Mouse (Mus musculus) T-cell, adult 2 months (primary cell): ENCODE results near the gene Cyp26b1.

Experiments
- DNase-seq: peaks from one replicate; pipeline ENCODE4 v3.0.0; 2022; ENCODE audit warnings: low spot score

Cyp26b1 gene

DNA sequence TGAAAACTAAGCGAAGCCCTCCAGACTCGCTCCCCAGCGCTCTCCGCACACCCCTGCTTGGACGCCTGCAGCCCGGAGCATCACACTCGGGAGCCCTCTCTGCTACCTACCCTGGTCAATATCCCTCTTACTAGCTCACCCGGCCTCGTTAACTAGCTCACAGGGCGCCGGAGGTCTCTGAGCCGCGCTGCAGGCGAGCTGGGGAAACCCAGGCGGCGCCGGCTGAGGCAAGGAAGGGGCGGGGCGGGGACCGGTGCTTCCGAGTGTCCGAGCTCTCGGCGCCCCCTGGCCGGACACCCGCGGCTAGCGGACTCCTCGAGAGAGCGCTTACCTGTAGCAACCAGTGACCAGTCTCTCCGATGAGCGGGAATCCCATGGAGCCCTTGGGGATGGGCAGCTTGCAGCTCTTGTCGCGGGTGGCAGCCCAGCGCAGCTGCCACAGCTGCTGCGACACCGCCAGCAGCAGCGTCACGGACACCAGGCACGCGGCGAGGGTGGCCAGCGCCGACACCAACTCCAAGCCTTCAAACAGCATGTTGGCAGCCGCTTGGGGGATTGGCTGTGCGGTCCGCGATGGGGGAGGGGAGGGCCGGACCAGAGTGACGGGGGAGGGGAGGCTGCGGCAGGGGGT is 6.1 kb downstream of the Cyp26b1 start:
- peak; percentile 20 for DNase-seq

DNA sequence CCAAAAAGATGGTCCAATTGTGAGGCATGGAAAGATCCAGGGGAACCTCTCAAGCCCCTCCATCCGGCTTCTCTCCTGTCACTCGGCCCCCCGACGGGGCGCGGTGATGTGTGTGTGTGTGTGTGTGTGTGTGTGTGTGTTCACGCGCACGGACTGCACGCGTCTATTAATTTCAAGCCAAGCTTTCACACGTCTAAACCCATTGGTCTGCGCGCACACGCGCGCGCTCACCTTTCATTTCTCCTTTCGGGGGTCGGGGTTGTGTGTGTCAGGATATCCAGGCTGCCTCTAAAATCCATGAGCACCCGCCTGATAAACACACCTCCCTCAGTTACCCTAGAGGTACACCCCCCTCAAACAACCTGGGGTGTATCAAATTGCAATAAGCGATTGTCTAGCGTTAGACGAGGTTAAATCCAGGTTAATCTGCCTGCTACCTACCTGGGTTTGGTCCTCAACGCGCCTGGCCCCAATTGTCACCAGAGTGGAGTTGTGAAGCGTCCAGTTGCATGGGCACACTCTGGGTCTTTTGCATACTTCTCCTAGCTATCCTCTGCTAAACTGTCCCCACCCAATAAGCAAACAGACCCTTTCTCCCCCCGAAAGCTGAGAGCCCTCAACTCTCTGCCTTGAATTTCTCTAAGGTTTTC is 7.0 kb downstream of the Cyp26b1 start:
- DNase-seq: no peak

DNA sequence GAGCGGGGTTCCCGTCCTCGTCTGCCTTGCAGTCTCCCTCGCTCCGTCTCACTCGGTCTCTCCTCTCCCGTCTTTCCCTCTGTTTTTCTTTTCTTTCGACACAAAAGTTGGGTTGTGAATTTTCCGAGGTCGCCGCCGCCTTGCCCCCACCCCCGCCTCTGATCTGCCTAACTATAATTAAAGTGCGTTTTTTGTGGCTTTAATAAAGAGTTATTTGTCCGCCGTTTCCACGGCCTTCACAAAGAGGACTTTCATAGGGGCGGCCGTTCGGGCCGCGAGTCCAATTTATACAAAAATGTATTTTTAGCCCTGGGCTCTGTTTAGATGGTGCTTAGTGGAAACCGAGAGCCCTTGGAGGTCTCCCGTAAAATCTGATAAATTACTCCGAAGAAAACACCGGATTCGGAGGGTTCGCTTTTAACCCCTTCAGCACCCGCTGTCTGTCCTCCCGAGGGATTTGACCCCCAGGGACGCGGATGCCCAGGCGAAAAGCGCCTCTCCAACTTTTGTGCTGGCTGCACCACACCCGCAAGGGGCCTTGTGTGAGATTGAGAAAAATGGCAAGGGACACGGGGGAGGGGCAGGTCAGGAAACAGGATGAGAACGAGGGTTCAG is 7.9 kb downstream of the Cyp26b1 start:
- DNase-seq: no peak

DNA sequence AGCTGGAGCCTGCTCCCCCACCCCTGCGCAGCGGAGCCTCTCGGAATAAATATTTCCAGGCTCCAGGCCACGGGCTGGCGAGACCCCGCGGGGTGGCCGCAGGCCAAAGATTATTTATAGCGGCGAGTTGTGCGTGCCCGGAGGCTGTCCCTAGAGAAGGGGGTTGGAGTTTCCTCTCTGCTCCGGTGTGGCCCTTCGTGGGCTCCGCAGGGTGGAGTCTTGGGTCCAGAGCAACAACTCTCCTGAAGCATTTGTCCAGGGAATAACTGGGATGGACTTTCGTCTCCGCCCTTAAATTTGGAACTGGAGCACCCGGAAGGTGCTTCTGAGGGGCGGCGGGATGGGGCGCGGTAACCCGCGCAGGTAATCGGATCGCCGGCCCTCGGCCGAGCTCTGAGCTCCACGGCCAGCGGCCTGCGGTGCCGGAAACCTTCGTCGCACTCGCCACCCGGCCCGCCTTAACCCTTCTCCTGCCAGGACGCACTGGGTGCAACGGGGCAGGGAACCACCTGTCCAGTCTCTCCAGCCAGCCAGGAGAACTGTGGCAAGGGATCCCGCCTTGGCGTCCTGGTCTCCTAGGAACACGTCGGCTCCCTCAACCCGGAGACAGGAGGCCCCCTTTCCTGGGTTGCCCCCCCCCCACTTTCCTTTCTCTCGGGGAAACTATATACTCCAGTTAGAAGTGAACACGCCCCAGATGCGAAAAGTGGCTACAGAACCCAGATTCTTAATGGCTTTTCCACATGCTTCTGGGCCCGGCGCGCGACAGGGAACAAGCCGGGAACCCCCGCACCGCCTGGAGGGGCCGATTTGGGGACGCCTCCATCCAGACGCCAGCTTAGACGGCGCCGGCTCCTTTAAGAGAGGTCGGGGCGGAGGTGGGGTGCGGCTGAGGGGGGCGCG is 8.7 kb downstream of the Cyp26b1 start:
- no peak for DNase-seq

DNA sequence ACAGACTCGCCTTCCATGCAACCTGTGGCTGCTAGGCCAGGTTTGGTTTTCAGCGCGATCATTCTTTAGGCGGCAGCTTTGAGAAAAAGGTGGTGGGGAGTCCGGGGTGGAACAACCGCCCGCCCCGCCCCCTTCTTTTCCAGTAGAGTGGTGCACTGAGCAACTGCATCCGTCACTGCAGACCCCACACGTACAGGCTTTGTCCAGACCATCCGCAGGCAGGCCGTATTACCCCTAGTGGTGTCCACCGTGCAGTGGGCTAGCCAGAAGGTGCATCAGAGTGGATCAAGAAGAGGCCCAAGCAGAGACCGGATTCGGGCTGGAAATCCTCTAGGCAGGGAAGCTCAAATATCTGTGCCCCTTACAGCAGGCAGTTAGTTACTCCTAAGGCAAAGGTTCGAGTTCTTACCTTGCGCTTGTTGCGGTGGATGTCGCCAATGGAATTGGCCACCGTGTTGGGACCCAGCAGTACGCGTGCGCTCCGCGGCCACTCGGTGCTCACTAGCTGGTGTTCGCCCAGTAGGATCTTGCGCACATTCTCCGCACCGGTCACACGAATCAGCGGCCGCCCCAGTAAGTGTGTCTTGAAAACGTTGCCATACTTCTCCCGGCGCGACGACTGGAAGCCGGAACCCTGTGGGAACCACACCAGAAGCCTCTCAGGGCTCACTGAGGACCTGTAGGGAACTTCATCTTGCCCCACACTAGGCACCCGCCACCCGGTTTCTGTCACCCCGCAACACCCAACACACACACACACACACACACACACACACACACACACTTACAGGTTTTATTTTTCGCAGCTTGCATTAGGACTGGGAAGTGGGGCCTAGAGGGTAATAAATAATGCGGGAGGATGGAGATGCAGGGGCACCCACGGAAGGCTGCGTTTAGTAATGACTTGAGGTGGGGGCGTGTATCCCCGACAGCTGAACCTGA is 9.6 kb downstream of the Cyp26b1 start:
- DNase-seq: no peak

DNA sequence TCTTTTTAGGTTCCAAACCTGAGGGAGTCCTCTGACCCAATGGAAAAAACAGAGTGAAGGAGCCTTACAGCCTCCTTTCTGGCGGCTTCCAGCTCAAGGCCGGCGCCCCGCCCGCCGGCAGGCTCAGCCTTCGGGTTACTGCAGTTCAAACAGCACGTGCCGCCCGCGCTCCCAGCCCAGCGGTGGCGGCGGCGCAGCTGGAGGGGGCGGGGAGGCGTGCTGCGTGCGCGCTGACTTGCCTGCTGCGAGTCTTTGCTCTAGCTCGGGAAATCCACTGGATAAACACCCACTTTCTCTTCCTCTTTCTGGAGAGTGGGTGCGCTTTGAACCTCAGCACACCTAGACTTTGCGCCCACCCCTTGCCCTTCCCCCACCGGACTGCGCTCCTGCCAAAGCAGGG is 10.3 kb downstream of the Cyp26b1 start:
- peak; percentile 31 for DNase-seq

DNA sequence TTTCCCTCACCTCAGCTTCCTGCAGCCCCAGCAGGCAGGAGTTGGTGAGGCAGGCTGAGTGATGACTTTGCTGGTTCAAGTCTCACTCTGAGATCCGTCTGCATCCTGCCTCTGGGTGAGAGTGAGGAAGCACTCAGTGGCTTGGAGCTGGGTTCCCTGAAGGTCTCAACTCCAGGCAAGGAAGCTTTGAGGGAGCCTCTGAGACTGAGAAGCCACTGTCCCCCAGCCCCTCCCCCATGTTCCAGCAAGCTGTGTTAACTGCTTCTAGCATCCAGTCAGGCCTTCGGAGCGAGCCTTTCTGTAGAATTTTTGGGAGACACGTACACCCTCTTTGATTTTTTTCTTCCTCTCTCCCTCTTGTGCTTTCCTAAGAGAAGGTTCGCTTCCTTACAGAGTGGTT is 10.9 kb downstream of the Cyp26b1 start:
- DNase-seq: no peak

DNA sequence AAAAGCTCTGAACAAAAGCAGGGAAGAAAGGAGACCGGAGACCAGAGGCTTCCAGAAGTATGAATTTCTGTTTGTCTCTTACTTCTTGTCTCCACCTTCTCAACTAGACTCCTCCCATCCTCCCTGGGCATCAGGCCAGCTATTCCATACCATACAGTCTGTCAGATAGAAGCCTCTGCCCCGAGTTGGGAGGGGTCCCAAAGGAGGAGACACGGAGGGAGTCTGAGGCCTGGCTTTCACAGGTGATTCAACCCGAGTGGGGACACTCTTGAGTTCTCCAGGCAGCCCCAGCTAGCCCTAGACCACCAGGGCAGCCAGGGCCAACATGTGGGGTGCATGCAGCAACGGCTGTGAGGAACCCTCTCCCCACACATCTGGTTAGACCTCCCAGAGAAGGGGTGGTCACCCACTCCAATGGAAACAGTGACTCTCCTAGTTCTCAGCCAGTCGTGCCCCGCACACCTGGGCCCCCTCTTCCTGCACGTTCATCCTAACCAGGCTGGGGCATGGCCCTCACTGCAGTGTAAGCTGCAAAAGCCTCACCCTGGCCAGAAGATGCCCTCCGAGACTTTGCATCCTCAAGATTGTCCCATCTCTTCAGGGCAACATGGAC is 11.8 kb downstream of the Cyp26b1 start:
- DNase-seq: no peak

DNA sequence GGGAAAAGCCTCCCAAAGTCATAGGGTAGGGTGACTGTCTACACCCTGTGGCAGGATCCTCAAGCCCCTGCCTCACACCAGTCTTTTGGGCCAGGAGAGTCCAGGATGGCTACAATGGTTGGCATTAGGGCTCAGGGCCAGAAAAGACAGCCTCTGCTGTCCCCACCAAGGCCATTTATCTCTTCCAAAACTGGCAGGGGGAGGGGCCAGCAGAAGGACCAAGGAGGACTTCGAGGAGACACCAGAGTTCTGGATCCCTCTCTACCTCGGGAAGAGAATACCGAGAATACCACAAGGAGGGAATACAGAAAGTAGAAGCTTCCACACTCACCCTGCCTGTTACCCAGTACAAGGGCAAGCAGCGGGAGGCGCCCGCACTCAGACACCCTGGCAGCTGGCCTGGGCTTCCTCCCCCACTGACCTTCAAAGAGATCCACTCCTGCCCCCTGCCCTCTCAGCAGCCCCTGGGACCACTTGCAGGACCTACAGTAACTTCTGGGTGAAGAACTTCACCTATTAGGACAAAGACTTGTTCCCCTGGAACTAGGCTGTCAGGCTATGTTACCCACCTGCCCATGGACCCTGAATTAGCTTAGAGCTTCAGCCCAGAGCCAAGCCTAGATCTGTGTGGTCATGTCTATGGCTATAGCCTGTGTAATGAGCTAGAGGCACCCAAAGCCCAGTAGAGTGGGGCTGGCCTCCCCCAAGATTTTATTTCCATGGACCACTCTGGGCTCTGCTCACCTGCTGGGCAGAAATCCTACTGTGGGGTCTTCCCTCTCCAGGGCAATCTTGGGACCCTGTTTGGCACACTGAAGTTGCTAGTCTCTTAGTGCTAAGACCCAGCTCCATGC is 12.5 kb downstream of the Cyp26b1 start:
- DNase-seq: no peak

DNA sequence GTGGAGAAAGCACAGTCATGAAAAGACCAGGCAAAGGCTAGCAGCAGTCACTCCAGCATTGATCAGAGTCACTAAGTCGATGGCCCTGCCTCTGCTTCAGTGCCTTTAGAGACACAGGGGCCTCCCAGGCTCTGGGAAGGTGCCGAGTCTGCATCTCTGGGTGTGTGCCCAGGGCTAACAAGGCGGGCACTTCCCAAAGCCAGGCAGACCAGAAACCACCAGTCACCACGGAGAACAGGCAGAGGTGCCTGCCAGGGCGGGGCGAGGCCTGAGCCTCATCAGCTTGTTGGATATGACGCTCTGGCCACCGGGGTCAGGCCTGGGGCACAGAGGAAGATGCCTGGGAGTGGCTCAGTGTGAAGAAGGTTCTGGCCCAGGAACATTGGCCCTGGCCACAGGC is 14.2 kb downstream of the Cyp26b1 start:
- no peak for DNase-seq

DNA sequence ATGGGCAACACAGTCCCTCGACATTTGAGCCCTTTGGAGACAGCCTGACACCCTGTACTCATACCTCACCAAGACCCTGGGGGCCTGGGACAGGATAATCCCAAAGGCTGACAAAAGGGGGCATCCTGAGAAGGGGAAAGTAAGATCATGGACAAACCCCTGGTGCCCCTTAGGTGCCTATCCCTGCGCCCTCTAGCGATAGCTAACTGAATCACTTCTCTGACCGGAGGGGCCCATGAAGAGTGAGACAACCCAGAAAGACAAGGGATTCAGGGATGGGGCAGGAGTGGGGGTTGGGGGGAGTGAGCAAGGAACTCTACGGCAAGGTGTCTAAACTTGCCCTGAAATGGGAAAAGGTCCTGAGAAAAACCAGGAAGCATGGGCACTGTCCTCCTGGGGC is 14.8 kb downstream of the Cyp26b1 start:
- DNase-seq: no peak

DNA sequence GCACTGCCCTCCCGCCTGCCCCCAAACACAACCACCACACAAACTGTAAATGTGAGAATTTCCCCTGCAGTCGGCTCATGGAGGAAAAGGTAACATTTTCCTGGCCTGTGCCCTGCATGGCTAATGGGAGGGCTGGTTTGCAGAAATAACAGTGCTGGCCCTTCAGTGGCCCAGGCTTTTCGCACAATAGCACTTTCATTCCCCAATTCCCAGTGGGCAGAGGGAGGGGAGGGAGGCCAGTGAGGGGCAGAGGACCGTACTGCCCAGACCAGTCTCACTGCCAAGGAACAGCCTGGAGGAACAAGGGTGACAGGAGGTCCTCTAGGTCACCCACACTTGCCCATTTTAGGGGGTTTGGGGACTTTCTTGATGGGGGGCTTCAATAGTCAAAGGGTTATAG is 15.8 kb downstream of the Cyp26b1 start:
- no peak for DNase-seq

DNA sequence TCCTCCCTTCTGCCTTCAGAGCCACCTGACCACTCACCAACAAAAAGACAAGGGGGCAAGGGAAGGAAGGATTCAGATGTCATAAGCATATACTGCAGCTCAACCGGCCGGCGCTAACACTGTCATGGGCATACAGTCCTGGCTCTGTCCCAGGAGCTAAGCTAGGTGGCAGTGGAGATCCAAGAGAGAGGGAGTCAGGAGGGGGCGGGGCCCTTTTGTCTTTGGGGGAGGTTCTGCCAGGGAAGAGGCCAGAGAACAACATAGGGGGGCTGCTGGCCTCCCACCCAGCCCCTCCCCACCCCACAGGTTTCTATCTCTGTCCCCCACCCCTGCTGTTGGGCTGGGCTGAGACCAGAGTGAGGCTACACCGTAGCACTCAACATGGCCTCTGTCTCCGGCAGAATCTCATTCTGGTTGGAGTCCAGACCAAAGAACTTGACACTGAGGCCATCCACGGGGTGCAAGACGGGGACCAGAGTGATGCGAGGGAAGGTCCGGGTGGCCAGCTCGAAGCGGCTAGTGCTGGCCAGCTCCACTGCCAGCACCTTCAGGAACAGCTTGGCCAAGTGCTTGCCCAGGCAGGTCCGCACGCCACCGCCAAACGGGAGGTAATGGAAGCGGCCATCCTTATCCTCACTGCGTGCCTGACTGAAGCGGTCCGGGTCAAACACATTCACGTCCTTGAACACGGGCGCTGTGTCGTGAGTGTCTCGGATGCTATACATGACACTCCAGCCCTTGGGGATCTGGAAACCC is 19.6 kb downstream of the Cyp26b1 start:
- no peak for DNase-seq

DNA sequence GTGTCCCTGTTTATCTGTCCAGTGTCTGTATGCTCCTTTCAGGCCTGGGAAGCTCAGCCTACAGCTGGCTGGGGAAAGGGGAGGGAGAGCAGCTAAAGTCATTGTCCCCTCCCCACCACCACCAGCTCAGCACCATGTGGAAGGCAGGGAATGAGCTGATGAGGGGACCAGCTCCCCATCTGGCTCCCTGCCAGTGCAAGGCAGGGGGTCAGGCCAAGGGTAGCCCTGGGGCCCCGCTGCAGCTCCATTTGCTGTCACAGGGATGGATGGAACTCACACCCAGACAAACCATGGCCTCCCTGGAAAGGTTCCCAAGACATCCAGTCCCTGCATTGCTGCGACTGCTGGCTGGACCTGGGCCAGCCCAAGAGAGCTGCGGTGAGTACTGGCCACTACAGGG is 23.7 kb downstream of the Cyp26b1 start:
- no peak for DNase-seq

DNA sequence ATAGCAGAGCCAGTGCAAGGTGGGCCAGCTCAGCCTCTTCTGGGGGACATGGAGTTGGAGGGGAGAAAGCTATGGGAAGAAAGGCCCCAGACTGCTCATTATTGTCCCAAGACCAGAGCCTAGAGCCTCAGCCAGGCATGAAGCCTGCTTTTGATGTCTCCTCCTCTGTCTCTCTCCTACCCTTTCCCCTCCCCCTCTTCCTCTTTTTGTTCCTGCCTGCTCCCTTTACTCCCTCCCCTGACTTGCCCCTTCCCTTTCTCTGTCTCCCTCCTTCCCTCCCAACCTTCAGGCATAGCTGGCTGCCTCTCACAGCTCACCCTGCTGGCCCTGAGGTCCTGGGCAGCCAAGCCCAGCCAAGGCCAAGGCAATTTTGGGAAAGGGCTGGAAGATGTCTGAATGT is 24.1 kb downstream of the Cyp26b1 start:
- no peak for DNase-seq

DNA sequence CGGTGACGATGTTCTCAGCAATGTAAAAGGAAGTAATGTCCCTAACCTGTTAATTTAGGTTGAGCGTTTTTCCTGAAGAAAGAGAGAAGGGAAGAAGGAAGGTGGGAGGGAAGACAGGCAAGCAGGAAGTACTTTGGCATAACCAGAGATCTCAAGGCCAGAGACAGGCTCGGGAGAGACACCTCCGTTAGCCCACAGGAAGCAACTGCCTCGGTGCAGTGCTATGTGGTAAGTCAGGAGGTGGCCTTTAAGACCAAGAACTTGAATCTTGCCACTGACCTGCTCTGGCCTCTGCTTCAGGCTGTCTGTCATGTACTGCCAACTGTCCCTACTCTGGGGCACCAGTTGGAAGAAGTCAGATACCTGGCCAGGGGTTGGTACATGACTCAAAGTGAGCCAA is 24.8 kb downstream of the Cyp26b1 start:
- no peak for DNase-seq

DNA sequence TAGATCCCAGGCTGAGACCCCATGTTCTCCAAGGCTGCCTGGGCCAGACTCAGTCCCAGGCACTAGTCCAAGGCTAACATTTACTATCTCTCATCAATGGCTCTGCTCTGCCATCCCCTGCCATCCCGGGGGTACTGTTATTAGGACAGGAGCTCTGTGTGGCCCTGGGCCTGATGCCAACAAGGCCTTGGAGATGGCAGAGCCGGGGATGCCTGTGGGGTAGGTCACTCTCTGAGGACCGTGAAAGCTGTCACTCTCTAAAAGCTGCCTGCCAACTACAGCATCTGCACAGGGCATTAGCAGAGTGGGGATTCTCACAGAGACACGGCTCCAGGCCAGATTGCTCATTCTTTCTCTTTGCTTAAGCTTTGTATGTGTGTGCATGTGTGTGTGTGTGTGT is 26.0 kb downstream of the Cyp26b1 start:
- DNase-seq: no peak

DNA sequence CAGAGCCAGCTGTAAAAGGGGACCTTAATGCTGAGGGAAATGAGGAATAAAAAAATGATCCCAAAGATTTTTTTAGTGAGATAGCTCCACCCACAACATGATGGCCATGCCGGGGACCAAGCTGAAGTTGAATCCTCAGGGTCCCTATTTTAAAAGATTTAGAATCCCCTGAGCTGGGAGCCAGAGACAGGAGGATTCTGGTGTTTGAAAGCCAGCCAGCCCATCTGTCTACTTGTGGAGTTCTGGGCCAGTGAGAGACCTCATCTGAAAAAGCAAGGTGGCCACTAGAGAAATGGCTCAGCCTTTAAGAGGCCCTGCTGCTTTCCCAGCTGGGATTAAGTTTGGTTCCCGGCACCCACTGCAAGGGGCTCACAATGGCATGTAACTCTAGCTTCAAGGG is 26.9 kb downstream of the Cyp26b1 start:
- DNase-seq: no peak

DNA sequence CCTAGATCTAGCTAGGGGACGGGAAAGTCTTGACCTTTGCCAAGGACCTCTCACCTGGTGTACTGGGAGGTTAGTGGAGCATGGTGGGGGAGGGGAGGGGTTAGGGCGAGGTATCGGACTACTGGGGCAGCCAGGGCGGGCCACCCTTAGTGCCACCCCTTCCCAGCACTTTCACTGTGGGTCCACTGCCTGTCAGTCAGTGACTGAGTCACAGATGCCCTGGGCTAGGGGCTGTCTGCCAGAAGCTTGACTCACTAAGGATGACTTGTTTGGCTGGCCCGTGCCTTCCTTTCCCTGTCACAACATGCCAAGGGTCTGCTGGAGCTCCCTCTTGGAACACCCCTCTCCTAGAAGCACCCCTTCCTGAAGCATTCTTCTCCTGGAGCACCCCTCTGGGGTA is 28.5 kb downstream of the Cyp26b1 start:
- DNase-seq: no peak
